Mouse (Mus musculus) megakaryocyte, embryonic 14.5 days (primary cell): ENCODE results near the gene Olfr1471.

Experiments used
- FLI1 ChIP-seq: IDR thresholded peaks from 2 replicates; pipeline ENCODE4 v1.6.1; 2012; ENCODE audit warnings: low read length, inconsistent platforms, mixed read lengths
- GATA1 ChIP-seq: IDR thresholded peaks from 3 replicates; pipeline ENCODE4 v1.6.1; 2012; ENCODE audit warnings: mixed read lengths, low read length, inconsistent platforms, borderline replicate concordance

DNA sequence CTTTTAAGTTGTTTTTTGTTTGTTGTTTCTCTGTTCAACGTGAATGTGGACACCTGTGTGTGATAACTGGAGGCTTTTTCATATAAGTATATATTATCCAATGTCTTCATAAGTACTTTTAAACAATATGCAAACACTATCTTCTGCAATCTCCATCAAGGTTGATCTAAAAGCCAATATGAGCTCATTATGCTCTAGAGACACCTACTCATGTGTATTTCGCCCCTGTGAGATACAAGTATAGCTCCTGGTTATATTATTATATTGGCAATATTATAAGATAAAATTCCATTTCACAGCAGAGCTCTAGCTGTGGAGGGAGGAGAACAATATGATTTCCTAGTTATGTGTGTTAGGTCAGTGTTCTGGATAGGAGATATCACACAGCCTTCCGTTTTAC lies 57.0 kb downstream of the Olfr1471 start, which contains the start of gene Olfr1477:
- TF ChIP-seq GATA1 = no peak
- no peak for TF ChIP-seq FLI1
